Mouse (Mus musculus) gastrocnemius, postnatal 25 days (tissue): ENCODE results near the gene Ffar2. TPM values are rescaled to one million over a fixed set of nuclear protein-coding genes. Genes with fewer than 3 reads are reported as not detected.

Source experiments
- DNase-seq: peaks from one replicate; pipeline ENCODE4 v3.0.0; 2022
- total RNA-seq, 2 experiments: library from RNA; stranded (reverse); gene quantifications; 1 replicate in 1 of 2; 2 replicates in 1 of 2; pipeline ENCODE4 v1.2.3; 2021

The Ffar2 gene
- total RNA-seq, 2 experiments from 2014 or later = 2.4 TPM; not detected in 1

DNA sequence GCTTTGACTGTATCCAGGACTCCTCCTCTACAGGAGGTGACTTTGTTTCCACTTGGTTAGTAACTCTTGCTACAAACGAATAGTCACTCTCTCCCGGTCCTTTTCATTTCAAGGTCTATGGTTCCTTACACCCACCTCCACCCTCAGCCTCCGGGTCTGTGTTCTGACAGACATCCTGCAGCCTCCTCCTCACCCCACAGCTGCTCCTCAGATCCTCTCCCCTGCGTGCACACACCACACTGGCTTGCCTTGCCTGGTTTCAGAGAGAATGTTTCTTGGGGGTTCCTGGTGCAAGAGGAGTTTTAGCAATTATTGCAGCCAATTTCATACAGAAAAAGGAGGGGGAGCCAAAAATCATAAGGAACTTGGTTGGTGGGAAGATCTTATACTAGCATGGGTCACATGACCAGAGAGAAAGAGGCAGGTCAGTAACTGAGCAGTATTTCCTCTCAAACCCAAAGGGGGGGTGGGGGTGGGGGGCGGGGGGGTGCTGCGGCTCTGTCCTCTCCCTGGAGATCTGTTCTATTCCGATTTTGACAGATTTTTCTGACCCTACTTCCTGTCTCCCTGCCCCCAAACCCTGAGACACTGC lies 2.6 kb downstream of the Ffar2 start:
- DNase-seq = no peak

DNA sequence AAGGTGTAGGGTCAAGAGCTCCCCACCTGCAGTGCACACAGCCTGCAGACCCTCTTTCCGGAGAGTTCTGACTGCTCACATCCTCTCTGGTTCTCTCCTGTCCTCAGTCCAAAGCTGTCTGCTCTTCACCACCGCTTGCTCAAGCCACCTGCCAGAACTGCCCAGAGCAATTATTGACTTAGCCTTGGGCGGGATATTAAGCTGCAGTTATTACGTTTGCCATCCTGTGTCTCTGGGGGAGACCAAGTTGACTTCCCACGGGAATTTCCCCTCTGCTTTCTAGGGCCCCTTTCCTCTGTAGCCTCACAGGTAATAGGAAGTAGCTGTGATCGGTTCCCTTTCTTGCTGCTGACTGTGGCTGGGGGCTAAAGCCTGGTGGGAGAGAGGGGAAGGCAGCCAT lies 3.4 kb downstream of the Ffar2 start:
- DNase-seq = no peak

DNA sequence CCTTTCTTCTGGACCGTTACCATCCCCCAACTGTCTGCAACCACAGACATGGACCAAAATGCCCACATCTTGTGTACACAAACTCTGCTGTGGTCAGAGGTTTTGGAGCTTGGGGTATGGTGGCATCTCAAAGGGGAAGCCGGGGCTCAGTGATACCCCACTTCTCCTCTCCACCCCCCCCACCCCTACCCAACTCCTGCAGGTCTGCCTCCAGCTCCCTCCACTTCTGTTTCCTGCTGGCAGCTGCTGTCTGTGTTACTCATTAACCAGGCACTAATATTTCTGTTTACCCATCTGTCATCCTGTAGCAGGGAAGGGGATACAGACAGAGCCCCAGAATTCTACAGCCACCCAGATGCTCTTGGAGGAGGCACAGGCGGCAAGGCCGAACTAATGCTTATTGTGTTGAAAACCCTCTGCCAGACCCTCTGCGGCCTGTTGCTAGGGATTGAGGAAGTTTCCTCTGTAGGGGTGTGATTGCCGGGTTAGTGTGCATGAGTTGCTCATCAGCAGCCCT lies 11.2 kb downstream of the Ffar2 start:
- no peak for DNase-seq

DNA sequence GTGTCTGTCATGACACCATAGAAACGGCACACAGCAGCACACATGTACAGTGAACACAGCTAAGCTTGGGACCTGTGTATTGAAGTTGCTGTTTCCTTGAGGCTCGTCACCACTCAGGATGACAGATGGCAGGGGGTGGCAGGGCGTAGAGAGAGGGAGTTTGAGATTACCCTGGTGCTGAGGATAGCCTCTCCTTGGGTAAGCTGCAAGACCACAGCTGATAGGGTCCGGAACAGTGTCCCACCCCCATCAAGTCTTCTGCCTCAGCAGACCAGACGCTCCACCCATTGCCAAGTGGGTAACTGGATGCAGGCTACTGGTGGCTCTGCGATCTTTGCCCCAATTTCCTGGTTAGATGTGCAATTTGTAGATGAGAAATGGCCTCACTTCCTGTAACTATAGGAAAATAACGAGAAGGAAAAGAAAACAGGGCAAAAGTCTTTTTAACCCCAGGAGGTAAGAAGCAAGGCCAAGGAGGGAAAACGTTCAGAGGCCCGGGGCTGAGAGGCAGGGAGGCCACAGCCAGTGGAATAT lies 11.8 kb downstream of the Ffar2 start:
- DNase-seq = no peak

DNA sequence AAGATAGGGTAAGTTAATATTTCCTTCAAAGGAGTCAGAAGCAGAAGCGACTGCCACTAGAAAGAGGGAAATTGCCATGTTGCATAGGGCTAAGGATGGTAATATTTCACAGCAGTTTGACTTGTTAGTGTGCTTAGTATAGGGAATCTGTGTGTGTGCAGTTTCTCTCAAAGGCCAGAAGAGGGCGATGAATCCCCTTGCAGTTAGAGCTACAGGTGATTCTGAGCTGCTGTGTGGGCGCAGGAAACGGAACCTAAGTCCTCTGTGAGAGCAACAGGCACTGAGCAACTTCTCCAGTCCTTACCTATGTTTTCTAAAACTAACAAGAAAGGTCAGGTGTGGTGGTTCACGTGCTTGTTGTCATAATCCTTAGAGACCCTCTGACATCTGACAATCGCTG lies 13.3 kb downstream of the Ffar2 start:
- no peak for DNase-seq

DNA sequence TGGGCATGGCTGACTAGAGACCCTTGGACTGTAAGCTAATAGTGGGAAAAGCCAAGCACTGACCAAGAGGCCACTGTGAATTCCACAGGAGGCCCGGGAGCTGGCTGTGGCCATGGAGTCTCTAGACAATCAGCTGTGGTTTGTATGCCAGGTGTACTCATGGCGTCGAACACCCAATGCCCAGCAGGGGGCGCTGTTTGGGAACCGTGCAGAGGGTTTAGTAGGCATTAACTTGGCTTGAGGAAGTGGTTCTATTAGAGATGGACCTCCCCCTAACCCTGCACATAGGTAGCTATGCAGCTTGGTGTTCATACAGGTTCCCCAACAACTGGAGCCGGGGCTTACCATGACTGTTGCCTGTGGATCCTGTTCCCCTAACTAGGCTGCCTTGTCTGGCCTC lies 17.7 kb downstream of the Ffar2 start:
- DNase-seq = no peak

DNA sequence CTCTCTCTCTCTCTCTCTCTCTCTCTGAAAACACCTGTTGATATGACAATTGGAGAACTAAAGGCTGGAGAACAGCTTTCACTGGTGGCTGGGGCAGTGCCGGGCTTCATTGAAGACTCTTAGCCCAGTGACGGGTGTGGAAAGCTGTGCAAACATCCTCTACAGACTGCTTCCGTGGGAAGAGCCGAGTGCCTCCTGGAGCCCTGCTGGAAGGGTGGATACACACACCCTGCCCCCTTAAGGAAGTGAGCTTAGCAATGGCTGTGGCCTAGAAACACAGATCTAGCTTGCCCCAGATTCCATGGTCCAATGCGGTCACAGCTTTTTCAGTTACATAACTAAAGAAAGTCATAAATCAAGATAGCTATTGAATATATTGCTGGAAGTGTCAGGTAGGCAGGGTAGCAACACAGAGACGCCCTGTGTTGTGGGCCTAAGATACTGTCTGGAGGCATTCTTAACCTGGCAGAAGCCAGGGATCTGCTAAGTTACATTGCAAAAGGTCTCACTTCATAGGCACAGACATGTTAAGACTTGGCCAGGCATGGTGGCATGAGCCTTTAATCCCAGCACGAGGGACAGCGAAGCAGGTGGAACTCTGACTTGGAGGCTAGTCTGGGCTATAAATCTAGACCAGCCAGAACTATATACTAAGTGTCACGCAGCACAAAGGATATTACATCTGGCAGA lies 19.4 kb downstream of the Ffar2 start:
- DNase-seq = no peak

DNA sequence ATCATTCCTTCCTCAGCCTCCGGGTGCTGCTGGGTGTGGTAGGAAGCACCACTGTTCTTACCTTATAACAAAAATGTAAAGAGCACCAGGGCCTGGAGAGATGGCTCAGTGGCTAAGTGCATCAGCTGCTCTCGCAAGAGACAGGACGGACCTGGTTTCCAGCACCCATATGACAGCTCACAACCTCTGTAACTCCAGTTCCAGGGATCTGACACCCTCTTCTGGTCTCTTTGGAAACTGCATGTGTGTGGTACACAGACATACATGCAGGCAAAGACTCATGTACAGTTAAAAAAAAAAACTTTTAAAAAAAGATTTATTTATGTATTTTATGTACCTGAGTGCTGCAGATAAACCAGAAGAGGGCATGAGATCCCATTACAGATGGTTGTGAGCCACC lies 20.3 kb downstream of the Ffar2 start:
- DNase-seq = no peak

DNA sequence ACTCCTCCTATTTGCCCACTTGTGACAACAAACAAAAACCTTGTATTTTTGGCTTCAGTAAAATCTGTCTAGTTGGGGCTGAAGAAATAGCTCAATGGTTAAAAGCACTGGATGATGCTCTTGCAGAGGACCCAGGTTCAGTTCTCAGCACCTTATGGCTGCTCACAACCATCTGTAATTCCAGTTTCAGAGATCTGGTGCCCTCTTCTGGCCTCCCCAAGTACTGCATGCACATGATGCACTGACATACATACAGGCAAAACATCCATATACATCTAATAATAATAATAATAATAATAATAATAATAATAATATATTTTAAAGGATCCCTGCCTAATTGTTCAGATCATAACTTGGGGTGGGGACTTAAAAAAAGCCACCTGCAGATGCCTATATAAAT lies 22.9 kb downstream of the Ffar2 start:
- no peak for DNase-seq

DNA sequence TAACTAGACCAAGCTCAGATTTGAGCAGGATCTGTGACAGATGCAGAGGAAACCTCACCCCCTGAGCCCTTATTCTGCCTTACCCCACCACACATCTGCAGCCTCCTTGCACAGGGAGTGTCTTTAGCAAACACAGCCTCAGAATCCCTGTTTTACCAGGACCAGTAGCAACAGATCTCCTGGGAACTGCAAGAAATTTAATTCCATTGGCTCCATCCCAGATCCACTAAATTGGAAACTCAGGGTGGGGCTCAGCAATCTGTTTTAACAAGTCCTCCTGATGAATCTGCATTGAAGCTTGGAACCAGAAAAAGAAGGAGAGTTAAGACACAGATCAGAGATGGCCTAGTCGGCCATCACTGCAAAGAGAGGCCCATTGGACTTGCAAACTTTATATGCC lies 26.8 kb downstream of the Ffar2 start:
- DNase-seq = no peak

DNA sequence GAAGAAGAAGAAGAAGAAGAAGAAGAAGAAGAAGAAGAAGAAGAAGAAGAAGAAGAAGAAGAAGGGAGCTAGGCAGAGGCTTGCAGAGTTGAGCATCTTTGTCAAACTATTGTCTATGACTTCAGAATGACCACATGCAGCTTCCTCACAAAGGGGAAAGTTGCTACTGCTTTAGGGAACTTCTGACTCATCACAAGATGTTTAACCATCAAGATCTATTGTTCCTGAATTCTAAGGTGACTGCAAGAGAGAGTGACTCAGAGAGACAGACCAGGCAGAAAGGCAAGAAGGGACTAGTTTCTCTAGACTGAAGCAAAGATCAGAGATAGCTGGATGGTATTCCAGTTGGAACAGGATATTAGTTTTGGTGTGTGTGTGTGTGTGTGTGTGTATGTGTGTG lies 28.7 kb downstream of the Ffar2 start:
- DNase-seq = no peak

DNA sequence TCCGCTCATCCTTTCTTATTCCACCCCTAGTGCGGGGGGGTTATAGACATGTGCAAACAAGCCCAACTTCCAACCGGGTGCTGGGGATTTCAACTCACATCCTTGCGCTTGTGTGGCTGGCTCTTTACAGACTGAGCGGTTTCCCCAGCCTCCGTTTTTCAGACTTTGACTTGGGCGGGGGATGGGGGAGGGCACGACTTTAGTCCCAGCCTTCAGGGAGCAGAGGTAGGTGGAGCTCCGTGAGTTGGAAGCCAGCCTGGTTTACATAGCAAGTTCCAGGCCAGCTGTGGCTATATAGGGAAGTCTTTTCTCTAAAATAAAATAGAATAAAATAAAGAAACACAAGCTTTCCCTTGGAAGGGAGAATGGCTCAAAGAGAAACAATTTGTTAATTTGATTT lies 31.7 kb downstream of the Ffar2 start:
- DNase-seq = no peak

DNA sequence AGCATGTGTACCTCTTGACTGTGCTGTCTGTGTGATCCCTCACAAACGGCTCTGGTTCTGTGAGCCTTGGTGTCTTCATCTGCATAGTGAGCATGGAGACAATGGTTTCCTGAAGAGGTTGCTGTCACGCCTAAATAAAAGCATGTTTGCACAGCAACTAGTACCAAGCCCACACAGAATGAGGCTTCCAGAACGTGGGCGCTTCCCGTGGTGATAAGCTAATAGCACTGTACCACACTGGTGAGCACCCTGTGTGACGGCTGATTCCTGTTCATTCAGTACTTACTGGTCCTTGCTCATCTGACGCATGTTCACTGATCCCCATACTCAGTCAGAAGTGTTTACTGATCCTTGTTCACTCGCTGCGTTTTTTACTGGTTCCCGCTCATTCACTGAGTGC lies 33.4 kb downstream of the Ffar2 start:
- no peak for DNase-seq

DNA sequence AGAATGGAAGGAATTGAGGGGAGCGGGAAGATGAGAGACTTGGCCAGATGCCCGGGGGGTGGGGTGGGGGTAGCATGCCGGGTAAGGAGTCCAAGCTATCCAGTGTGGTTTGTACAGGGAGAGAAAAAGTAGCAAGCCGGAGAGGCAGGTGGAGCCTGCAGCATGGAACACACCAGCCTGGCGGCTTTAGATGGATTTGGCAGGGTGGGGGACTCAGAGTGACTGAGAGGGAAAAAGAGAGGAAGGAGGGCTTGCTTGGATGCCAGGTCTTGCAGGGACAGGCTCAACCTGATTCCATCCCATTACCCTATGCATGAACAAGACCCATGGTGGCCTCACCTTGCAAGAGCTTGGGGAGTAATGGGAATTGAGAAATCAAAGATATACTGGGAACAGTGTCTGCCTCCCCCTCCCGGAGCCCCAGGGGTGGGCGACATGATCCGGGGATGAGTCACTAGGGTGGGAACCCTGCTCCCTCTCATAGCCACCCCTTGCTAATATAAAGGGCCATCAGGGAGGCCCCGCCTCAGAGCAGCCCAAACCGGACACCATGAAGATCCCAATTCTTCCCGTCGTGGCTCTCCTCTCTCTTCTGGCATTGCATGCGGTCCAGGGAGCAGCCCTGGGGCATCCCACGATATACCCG lies 36.1 kb downstream of the Ffar2 start, which contains the start of gene Krtdap:
Gene Krtdap (plus strand): TSS at position 520 of the 646 bp plus-strand sequence.
- no peak for DNase-seq

DNA sequence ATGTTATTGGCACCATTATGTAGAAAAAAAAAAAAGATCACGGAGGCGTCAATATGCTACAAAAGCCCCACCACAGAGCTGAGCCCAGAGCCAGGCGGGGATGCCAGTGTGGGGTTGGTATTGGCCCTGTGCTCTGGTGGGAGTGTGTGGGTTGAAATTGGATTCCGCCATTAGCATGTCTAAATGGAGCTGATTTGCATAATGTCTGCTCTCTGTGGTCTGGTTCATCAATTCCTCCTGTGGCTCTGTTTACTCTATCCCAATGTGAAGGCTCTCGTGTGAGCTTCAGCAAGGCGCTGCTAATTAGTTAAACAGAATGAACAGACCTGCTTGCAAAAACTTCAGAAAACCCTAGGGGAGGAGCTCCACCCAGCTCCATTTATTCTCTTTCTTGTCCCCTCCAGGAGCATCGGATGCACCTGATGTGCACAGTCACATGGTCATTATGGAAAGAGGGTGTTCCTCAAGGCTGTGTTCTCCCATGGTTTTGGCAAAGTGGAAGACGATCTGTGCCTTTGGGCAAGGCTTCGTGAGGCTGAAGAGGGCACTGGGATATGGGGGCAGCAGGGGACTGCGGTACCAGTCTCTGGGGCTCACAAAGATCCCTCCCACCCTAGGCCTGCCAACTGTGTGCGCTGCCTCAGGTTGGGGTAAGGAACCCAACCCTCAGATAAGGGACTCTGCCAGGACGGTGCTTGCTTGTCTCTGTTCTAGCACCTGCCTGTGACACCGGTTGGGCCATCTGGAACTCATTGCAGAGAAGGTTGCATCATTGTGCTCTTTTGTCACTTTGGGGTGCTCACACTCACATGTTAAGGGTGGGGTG lies 37.6 kb downstream of the Ffar2 start:
- DNase-seq = no peak

DNA sequence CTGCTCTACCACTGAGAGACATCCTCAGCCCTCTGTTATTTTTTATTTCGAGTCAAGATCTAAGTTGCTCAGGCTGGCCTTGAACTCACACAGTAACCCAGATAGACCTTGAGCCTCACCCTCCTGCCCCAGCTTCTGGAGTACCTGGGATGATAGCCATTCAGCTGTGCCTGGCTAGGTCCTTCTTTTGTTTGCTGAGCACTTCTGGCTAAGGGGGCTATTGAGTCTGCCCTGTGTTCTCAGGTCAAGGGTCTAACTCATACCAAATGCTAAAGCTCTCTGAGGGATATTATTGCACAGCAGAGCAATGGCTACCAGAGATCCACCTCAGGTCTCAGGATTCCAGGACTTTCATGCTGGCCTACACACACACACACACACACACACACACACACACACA lies 38.4 kb downstream of the Ffar2 start:
- DNase-seq = no peak

DNA sequence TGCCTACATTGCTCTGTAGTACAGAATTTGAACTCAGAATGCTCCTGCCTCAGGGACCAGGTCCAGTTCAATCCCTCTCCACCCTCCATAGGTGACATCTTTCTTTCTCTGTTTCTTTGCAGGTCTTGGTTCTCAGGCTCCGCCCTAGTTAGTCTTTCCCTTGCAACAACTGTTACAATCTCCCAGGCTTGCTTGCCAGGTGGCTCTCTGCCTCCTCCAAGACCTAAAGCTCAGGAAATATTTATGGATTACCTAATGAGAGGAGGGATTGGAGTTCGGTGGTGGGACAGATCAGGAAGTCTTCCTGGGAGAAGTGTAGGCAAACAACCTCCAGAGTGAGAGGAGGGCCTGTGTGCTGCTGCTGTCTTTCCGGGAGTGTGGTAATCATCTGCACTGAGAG lies 40.9 kb downstream of the Ffar2 start:
- DNase-seq = no peak

DNA sequence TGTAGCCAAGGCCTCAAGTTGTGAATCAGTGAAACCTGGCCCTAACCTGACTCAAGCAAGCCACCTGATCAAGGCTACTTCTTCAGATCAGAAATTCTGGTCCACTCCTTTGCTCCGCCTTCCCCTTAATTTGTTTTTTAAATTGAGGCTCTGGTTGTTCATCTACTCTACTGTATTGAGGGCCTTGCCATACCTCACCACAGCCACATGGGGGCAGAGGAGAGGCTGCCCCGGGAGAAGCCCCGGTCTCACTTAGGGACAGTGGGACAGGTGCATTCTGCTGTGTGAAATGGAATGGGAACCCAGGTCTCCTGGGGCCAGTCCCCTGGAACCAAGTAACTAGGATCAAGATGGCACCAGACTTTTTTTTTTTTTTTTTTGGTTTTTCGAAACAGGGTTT lies 41.8 kb downstream of the Ffar2 start:
- no peak for DNase-seq

DNA sequence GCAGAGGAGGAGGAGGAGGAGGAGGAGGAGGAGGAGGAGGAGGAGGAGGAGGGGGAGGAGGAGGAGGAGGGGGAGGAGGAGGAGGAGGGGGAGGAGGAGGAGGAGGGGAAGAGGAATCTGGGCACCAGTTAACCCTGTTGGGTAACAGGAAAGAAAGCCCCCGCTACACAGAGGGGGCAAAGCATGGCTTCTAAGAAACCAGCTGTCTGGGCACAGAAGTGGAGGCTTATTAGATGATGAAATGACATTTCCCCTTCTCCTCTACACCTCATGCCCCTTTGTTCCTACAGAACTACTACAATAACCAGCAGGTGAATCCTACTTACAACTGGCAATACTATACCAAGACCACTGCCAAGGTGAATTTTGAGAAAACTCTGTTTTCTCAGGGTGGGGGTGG lies 45.7 kb downstream of the Ffar2 start:
- DNase-seq = no peak

DNA sequence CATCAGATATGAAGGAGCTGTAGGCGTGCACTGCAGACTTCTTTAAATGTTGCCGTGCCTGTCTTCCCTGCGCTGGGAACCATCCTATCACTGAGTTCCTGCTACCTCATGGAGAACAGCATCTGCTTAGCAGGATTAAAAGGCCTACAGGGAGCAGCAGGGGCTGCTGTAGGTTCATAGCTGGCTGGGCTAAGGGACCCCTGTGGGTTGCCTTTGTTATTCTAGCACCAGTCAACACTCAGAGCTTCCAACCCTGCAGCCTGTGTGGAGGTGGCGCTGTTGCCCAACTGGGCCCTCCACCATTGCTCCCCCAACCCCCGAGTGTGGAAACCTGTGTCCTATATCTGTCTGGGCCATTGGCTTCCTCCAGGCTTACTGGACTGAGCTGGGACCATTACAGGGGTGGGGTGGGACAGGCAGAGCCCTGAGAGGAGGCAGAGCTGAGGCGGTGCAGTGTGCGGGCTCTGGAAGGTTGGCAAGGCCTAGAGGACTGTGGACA lies 46.4 kb downstream of the Ffar2 start:
- no peak for DNase-seq

DNA sequence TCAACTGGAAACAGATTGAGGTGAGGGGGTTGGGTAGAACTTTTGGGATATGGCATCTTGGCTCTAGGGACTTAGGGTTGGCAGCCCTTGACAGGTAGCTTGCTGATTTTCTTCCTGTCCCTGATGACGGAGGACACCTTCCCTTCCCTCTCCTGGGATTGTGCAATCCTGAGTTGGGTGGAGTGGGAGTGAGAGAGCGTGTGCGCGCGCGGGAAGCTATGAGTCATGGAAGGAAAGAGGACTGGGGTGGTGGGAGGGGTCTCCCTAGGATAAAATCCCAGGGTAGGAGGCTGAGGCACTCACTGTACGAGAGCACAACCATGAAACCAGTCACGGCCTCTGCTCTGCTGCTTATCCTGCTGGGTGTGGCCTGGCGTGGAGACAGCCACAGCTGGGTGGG lies 47.5 kb downstream of the Ffar2 start:
- DNase-seq = no peak

DNA sequence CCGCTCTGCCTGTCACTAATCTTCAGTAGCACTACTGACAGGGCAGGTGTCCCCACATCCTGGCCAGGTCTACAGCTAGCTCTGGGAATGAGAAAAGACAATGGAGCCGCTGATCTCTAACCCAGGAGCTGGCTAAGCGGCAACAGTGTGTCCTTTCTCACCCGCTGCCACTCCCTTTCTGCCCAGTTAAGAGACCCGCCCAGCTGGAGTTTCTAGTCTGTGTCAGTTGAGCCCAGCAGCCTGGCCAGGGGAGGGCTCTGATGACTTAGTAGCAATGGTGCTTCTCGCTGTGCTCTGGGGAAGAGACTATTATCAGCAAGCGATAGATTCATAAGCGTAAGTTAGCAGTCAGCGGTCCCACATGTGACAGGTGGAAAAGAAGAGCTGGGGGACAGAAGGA lies 54.3 kb downstream of the Ffar2 start:
- no peak for DNase-seq
